Mouse (Mus musculus) WW6 (cell line): ENCODE data around the gene Spta1.
A peak's percentile ranks its signal among the peaks of the same experiment; 100 is the strongest.

Experiments used
- DNase-seq: peaks from one replicate; pipeline ENCODE4 v3.0.0-alpha.2; 2013; ENCODE audit warnings: low read depth, low spot score

The Spta1 gene

DNA sequence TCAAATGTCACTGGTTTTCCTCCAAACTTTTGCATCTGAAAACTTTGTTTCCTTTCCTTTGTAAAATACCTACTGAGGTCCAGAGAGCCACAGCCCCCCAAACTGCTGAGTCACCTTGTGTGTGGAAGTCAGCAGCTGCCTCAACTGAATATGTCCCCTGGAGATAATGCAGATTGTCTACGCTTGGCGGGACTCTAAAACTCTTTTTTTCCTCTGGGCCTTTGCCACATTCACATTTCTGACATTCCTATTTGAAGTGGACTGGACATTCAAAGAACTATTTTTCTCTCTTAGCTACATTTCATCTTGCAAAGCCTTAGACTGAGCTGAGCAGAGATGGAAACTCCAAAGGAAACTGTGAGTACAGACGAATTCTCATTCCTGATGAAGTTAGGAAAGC lies at the start of gene Spta1:
TSS of gene Spta1 (plus strand) at position 172 of the 400 bp plus-strand sequence.
- peak; percentile 26 for DNase-seq

DNA sequence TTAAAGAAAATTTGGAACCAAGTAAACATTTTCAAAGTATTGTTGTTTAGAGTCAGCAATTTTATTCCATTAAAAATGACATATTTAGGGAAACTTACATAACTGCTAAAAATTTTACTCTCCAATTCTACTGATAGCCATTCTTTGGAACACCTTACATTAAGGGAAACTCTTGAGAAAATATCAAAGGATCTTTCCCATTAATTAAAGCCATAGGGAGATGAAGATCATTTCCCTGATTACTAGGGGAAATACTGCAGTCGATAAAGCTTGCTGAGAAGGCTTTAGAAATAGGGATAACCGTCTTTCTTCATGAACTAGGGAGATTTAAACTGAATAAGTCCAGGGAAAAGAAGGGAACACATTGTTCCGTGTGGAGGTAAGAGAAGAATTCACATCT lies 41.4 kb upstream of the Spta1 start, which contains the start of gene Olfr424:
TSS of gene Olfr424 (plus strand) at position 301 of the 400 bp plus-strand sequence.
- no peak for DNase-seq

DNA sequence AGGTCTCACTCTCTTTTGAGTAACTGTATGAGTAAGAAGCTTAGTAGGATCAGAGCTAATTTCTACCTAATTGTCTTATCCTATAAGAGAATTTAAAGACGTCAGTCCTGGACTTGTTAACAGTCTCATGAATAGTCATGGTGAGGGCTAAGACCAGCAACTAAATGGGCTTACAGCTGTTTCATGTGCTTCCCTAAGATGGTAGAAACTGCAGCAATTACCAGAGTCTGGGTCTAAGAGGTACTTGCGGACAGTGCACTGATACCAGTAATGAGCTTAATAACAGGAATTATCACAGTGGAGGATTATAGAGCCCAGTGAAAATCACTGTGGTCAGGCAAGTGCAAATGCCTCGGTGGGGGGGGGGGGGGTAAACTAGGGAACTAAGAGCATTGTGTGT lies 40.6 kb upstream of the Spta1 start:
- no peak for DNase-seq

DNA sequence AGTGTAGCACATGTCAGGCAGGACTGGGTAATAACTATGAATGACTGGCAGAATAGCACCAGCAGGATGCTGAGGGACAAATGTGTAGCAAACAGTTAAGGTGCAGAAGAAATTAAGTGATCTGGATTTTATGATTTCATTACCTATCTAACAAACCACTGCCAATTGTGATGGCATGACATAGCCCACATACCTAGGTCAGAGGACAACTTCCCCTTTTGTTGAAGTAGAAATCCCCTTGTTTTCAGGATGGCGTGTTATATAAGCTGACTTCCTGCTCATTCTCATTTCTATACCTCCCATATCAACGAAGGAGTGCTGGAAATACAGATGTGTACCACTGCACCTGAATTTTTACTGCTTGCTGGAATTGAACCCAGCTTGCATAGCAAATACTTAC lies 31.2 kb upstream of the Spta1 start:
- DNase-seq = no peak

DNA sequence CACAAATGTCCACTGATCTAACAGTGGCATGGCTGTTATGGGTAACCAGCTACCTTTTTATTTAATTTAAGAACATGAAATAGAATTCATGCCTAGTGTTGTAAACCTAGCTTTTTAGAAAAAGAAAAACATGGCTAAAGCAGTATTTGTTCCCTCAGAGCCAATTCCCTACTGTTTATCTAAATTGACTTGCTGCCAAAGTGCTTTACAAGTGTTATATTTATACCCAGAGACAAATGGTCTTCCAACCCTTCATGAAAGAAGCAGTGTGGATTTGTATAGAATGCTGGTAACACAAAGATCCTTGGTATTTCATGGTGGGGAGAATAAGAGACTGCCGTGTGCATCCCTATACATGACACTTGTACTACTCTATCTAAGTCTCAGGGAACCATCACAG lies 25.9 kb upstream of the Spta1 start:
- no peak for DNase-seq

DNA sequence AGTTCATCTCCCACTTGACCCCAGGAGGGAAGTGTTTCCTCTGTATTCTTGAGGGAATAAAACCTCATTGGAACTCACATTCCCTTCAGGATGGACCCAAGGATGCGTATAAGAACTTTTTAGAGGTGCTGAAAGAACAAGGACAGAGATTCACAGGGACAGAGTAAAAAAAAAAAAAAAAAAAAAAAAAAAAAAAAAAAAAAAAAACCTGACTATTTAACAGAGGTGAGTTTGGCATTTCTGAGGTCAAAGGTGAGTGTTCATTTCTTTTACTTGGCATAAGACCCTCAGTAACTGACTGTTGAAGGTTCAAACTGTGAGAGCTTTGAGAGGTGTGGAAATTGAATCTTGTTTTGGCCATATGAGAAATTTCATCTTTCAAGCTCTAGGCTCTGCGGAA lies 23.3 kb upstream of the Spta1 start:
- DNase-seq = no peak

DNA sequence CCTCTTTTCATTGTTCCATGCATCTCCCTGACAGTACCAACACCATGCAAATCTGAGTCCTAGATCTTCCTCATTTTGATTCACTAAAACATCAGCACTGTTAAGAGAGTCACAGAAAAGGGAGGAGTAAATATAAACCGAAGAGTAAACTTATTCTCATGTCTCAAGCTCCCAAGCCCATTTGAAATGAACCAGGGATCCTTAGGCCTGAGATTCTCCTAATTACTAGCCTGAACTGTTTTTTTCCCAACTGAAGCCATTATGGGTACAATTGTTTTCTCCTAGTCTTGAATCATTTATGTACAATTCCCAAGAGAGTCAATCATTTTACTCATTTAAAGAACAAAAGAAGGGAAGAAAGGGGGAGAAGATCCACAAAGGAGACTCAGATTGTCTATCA lies 17.2 kb upstream of the Spta1 start, which contains the start of gene Olfr420:
TSS of gene Olfr420 (plus strand) at position 301 of the 400 bp plus-strand sequence.
- DNase-seq = no peak

DNA sequence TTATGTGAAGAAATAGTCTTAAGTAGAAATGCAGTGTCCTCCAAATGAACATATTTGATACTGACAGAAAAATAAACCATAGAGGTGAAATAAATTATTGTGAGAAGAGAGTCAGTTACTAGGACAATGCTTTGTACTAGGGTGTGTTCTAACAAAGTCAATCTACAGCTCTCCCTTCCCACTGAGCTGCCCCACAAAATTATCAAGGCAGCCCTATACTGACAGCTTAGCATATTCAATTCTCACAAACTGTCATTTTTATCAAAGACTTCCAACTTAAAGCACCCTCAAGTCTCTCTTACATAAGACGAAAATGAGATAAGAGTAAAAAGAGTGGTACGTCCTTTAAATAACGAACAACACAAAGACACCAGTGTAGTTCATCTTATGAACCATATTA lies 15.0 kb upstream of the Spta1 start:
- DNase-seq = no peak

DNA sequence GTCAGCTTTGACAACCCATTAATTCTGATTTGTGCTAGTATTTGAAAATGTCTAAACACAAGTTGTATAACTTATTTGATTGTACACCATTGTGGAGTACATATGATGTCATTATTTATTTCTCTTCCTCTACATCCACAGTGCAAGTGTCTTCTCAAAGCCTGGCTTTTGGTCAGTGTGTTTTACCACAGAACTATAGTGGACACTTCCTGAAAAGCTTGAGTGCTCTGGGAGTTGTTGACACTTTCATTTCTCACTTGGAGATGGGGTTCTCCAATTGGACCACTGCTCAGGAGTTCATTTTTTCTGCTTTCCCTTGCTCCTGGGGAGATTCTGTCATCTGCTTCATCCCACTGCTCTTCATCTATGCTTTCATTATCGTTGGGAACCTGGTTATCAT lies 14.1 kb upstream of the Spta1 start:
- DNase-seq = no peak

DNA sequence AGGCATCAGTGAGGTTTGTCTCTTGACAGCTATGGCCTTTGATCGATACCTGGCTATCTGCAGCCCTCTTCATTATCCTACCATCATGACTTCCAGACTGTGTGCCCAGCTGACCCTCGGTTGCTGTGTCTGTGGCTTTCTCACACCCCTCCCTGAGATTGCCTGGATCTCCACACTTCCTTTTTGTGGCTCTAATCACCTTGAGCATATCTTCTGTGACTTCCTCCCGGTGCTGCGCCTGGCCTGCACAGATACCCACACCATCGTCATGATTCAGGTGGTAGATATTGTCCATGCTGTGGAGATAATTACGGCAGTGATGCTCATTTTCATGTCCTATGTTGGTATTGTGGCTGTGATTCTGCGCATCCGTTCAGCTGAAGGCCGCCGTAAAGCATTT lies 13.5 kb upstream of the Spta1 start:
- DNase-seq = no peak

DNA sequence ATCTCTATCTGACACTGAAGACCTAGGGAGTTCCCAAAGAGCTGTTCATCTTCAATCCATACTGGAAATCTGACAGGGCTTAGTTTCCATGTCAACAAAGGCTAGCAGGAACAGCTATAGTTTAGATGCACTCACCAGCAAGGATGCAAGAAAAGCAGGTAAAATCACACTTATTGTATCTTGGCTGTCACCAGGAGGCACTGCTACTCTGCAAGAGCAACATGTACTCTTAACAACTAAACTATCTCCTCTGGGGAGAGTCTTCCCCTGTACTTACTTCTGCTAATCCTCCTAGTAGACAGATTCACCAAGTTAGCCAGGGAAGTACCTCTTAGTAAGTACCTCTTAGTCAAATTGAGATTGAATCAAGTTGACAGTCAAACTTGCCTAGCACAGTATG lies 3.6 kb upstream of the Spta1 start:
- DNase-seq = no peak

DNA sequence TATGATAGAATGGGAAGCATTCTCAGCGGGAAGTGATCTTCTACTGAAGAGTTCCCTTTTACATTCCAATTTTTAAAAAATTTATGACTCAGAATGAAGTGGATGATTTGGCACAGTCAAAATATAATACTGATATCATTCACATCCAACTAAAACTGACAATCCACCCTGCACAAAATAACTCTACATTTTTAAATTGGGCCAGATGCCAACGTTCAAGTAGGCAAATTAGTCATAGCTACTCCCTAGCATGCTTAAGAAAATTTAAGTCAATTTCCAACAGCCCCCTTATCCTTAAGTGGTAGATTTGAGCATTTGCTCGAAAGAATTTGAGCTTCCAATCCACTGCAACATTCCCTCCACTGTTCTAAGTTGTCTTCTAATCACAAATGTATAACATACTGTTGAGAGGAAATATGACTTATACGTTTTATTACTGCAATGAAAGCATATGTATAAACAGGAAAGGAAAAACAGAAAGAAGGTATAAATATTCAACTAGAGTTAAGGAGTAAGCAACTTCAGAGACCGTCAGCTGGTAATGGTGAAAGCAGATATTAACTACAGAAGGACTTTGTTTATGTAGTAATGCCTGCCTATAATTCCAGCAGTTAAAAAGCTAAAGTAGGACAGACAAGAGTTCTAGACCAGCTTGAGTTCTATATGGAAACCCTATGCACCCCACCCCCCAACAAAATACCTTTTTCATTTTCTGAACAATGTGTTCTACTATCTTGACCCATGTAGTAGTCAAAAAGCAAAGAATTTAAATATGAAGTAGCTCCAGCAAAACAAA lies 1.7 kb upstream of the Spta1 start:
- DNase-seq = no peak

DNA sequence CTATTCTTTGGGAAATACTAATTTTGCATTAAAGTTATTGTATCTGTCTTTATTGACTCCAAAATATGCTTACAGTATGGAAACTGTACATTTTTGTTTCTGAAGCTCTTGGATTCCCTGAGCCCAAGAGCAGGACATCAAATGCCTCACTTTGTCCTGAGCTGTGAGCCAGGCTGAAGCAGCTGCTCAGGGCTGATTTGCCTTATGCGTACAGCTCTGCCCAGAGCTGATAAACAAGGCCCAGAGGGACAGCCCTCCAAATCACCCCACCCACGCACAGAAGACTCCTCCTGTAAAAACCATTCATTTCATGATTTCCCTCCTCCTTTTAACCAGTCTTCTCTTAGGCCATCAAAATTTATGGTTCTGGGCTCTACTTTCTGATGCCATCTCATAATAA lies 1.0 kb upstream of the Spta1 start:
- no peak for DNase-seq

DNA sequence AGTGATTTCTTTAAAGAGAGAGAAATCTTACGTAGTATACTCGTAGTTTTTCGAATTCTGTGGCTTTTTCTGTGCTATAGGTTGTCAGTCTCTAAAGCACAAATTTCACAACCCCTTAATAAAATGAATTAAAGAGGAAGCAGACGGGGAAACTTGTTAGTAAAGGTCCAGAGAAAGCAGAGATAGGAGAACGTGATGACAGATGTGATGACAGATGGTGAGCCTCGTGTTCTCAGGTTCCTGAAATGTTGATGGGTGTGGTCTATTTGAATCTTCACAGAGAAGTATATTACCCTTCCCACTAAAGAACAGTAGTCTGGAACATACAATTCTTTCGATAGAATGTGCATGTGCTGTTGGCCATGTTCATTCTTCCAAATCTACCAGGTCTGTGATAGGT lies 32.1 kb downstream of the Spta1 start:
- DNase-seq = no peak

DNA sequence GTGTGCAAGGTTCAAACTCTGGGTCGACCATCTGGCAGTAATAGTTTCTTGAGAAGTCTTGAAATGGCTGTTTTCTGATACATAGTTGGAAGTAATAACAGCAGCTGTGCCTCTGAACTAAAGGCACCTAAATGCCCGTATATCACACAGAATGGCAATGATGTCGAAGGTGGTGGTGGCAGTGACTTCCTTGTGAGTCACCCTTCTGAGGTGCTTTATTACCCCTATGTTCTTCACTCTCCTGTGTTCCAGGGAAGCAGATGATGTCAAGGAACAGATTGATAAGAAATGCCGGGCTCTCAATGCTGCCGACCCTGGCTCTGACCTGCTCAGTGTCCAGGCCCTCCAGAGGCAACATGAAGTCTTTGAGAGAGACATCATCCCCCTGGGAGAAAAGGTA lies 39.7 kb downstream of the Spta1 start:
- DNase-seq = no peak

DNA sequence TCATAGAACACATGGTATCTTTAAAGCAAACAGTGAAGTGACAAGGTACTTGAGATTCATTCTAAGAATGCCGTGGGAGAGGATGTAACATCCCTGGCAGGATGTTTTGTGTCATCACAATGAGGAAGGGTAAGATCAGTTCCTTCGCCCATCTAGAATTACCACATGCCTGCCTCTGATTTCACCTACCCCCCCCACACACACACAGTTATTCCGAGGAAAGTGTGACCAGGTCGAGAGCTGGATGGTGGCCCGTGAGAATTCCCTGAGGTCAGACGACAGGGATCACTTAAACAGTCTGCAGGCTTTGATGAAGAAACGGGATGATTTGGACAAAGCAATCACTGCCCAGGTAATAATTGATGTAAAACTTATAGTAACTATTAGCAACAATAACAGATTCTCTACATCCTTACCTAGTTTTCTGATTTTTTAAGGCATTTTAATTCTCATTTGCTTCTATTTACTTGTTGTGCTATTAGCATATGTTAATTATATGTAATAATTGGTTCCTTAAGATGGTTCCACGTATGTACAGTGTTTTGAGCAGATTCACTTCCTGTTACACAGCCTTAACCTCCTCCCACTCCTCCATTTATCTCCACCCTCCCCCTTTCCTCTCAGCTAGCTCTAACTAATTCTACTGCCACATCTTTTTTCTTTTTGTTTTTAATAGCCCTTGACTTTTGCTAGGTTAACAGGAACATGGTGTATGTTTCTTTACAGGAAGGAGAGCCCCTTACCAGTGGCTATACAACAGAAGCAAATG lies 42.9 kb downstream of the Spta1 start:
- no peak for DNase-seq

DNA sequence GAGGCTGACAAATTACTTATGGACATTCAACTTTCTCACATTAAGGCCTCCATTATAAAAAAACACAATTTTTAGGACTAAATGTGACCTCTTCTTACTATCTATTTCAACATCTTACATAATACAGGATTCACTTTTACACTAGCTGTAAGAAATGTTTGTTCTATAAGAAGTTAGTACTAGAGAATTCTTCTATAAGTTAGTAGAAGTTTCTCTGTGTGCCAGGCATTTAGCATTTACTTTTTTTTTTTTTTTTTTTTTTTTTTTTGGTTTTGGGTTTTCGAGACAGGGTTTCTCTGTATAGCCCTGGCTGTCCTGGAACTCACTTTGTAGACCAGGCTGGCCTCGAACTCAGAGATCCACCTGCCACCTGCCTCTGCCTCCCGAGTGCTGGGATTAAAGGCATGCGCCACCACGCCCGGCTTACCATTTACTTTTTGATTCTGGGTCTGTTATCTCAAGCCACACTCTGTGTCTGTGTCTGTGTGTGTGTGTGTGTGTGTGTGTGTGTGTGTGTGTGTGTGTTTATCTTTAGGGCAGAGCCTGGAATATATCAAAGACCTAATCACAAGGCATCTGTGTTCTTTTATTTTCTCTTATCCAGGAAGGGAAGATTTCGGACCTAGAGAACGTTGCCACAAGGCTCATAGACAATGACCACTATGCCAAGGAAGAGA lies 44.1 kb downstream of the Spta1 start:
- DNase-seq = no peak

DNA sequence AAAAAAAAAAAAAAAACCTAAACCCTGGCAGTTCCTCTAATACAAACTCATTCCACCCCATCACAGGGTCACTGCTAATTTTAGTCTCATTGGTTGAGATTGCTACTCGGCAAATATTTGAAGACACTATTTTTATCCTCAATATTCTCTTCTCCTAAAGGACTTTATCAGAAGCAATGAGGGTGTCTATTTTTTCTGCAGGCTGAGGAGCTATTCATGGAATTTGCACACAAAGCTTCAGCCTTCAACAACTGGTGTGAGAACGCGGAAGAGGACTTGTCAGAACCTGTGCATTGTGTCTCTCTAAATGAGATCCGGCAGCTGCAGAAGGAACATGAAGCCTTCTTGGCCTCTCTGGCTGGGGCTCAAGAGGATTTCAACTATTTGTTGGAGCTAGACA lies 67.3 kb downstream of the Spta1 start:
- no peak for DNase-seq

DNA sequence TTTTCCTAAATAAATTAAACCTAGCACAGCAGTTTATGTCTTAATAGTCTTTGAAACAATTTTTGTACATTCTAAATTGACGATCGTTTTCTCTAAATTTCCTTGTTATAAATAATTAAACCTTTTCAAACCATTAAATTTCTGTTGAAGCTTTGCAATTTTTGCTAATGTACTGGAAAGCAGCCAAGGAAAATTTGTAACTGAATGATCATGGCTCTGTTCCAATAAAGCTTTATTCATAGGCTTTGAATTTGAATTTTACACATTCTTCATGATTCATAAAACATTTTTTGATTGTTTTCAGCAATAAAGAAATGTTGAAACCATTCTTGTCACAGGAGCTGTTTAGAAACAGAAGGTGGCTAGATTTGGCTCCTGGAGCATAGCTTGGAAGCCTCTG lies 72.0 kb downstream of the Spta1 start:
- DNase-seq = no peak

DNA sequence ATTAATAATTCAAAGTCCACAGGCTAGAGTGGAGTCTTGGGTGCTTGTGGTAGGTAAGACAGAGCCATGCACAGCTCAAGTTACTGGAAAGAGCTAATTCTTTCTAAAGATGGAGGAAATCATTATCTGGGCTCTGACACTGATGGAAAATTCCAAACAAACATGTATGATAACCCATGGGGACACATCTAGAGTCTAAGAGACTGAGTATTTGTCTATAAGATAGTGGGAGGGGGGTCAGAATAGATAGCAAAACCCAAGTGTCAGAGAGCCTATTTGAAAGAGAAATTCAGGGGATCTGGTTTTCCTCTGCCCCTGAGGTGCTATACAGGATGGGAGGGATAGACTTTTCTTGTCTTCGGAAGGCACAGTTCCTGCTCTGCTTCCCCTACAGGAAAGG lies 73.5 kb downstream of the Spta1 start:
- DNase-seq = no peak

DNA sequence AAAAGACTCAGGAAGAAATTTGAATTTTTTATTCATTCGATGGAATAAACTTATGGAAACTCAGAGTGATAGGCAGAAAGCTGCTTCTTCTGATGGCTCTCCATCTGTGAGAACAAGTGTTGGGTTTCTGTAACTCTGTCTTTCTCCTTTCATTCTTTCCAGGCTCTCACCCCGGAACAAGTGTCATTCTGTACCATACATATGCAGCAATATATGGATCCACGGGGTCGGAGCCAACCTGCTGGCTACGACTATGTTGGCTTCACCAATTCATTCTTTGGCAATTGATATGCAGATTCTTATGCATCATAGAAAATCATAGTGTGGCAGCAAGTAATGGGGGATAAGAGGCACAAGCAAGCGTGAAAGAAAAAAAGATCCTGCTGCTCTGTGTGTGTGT lies 74.6 kb downstream of the Spta1 start:
- no peak for DNase-seq

DNA sequence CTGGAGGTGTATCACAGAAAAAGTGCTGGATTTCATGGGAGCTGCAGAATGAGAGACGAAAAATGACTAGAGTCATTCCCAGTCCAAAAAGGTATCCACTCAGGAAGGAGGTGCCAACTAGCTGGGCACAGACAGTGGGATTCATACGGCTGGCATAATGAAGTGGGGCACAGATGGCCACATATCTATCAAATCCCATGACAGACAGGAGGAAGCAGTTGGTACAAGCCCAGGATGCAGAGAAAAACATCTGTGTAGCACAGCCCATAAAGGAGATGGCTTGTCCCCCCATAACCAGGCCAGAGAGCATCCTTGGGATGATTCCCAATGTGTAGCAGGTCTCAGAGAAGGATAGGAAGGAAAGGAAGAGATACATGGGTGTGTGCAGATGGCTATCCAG lies 77.8 kb downstream of the Spta1 start:
- DNase-seq = no peak

DNA sequence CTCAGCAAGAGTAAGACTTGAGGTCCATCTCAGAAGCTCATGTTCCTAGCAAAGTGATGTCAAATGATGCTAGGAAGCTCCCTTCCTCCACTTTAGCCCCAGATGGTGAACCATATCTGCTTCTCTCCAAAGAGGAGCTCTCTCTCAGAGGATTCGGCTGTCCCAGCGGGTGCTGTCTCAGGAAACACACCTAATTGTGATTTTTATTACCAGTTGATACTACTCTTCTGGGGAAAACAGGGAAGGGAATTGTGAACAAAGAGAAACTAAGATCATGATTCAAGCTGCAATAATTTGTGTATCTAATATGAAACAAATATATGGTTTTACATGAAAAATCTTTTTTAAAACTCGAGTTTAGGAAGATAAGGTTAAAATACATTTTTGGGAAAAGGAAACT lies 79.4 kb downstream of the Spta1 start, which contains the start of gene Olfr419:
TSS of gene Olfr419 (minus strand) at position 101 of the 400 bp plus-strand sequence.
- DNase-seq = no peak
